Mouse (Mus musculus) heart, postnatal 0 days (tissue): ENCODE measurements around the gene Gm3164. TPM values are rescaled to one million over a fixed set of nuclear protein-coding genes. Genes with fewer than 3 reads are reported as not detected.
"Not testable (repeated sequence)": the region's sequence is repeated elsewhere in the genome, so short reads cannot be mapped to it uniquely, and the experiment has no call there.

ENCODE experiments used
- ATAC-seq: fragments of 200-750 bp; cut with Nextera tagmentation; 2 replicates; pipeline ENCODE4 v1.8.0; 2017; ENCODE audit warnings: low read depth, moderate number of reproducible peaks, moderate library complexity; ENCODE audit not compliant: insufficient read depth
- DNase-seq: peaks from one replicate; pipeline ENCODE4 v3.0.0-alpha.2; 2016; ENCODE audit warnings: low spot score
- H3K27ac ChIP-seq: fragments of 300-500 bp; sonication (generic); 2 replicates; pipeline ENCODE4 v1.5.1; 2014; ENCODE audit warnings: low read depth, mild to moderate bottlenecking
- H3K27me3 ChIP-seq: fragments of 300-500 bp; sonication (generic); 2 replicates; pipeline ENCODE4 v1.6.1; 2014; ENCODE audit warnings: low read length, mixed read lengths; ENCODE audit not compliant: control insufficient read depth, insufficient read depth
- H3K36me3 ChIP-seq: fragments of 300-500 bp; sonication (generic); replicated peaks from 2 replicates; pipeline ENCODE4 v1.6.1; 2014; ENCODE audit warnings: low read length, mixed read lengths; ENCODE audit not compliant: control insufficient read depth, insufficient read depth
- H3K4me1 ChIP-seq: fragments of 300-500 bp; sonication (generic); 2 replicates; pipeline ENCODE4 v1.6.1; 2014; ENCODE audit warnings: antibody characterized with exemption; ENCODE audit not compliant: control insufficient read depth, insufficient read depth
- H3K4me2 ChIP-seq: fragments of 300-500 bp; sonication (generic); 2 replicates; pipeline ENCODE4 v1.6.1; 2014; ENCODE audit warnings: low read depth, mild to moderate bottlenecking, low read length, moderate library complexity
- H3K4me3 ChIP-seq: fragments of 300-500 bp; sonication (generic); 2 replicates; pipeline ENCODE4 v1.5.1; 2014; ENCODE audit warnings: low read depth, low read length
- H3K9ac ChIP-seq: fragments of 300-500 bp; sonication (generic); replicated peaks from 2 replicates; pipeline ENCODE4 v1.6.1; 2014; ENCODE audit warnings: low read depth, low read length, mixed read lengths
- H3K9me3 ChIP-seq: fragments of 300-500 bp; sonication (generic); replicated peaks from 2 replicates; pipeline ENCODE4 v1.6.1; 2016; ENCODE audit warnings: low read length; ENCODE audit not compliant: control insufficient read depth
- WGBS: fragments of 180-500 bp; shearing (Covaris S2); extraction: QIAGEN DNeasy Blood & Tissue Kit; methylation state at CpG from one replicate; pipeline ENCODE4 v1.1.7; 2014; 5-methylcytosine and 5-hydroxymethylcytosine counted together
- polyA plus RNA-seq: library from polyadenylated mRNA; unstranded; fragments of >200 nt; fragmentation: Nextera tagmentation; extraction: Ambion mirVana; gene quantifications from 2 replicates; pipeline ENCODE4 v1.2.1, GENCODE M21; 2015
- total RNA-seq: library from RNA; depleted of rRNA; stranded (reverse); fragments of >200 nt; gene quantifications from 2 replicates; pipeline ENCODE4 v1.2.3, GENCODE M21; 2014; ENCODE audit warnings: low replicate concordance; rRNA removed

Gene Gm3164
- total and polyA plus RNA-seq, 2 experiments from 2014 or later = not detected

DNA sequence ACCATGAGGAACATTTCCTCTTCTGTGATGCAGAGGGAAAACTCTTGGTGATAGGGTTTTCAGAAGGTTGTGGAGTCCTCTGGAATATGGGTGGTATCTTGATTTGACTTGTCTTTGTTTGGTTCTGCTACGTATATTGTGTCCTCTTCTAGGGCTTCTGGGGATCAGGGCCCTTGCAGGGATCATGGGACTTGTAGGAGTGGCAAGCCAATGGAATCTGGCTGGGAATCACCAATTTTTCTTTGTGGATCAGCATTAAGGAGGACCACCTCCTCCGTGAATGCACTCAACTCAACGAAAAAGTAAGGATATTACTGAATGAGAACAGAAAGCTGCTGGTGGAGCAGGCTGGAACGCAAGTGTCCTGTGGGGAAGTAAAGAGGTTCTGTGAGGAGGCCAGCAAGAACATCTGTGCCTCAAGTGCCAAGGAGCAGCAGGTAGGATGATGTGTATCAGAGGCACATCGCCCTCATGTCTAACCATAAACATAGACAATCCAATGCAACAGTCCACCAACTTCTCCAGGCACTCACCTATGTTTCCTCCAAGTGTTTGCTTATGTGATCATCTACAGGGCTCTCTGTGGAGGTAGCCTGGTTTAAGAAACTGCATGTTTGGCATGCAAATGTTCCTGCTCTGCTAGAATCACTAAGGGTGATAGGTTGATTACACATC is 15.0 kb upstream of the Gm3164 start:
- ATAC-seq = not testable (repeated sequence)
- 76% methylated on average over 5 of the region's 5 CpGs for WGBS

DNA sequence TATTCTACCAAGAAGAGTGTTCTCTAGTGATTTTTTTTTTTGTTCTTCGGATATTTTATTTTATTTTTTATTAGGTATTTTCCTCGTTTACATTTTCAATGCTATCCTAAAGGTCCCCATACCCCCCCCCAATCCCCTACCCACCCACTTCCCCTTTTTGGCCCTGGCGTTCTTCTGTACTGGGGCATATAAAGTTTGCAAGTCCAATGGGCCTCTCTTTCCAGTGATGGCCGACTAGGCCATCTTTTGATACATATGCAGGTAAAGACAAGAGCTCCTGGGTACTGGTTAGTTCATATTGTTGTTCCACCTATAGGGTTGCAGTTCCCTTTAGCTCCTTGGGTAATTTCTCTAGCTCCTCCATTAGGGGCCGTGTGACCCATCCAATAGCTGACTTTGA is 14.0 kb upstream of the Gm3164 start:
- H3K4me1 ChIP-seq, H3K4me2 ChIP-seq, H3K9ac ChIP-seq, H3K4me3 ChIP-seq, H3K36me3 ChIP-seq, DNase-seq, ATAC-seq, H3K27me3 ChIP-seq, H3K9me3 ChIP-seq, H3K27ac ChIP-seq: not testable (repeated sequence)
- WGBS = 59% methylated on average over 5 of the region's 5 CpGs

More for the DNA sequence above, 15.0 kb upstream of the Gm3164 start:
- H3K27me3 ChIP-seq, H3K9ac ChIP-seq, DNase-seq, H3K27ac ChIP-seq, H3K9me3 ChIP-seq, H3K4me3 ChIP-seq, H3K36me3 ChIP-seq, H3K4me1 ChIP-seq, H3K4me2 ChIP-seq: not testable (repeated sequence)

DNA sequence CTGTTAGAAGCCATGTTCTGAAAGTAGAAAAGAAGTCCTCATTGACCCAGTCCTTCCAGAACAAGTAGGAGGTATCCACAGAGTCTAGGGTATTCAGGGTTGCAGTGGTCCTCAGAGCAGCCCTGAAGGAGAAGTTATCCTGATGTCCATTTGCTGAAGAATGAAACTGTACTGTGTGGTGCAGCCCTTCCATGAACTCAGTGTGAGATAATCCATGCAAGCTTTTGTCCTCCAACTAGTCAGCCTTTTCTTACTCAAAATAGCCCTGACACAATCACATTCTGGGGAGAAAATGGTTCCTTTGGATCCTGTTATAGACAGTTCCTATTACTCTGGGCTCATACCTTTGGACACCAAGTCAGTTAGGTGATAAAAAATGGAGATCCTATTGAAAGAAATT is 11.4 kb upstream of the Gm3164 start:
- ATAC-seq, H3K9me3 ChIP-seq, H3K27me3 ChIP-seq, H3K36me3 ChIP-seq, DNase-seq, H3K4me3 ChIP-seq, H3K4me2 ChIP-seq, H3K27ac ChIP-seq, H3K4me1 ChIP-seq, H3K9ac ChIP-seq: not testable (repeated sequence)

DNA sequence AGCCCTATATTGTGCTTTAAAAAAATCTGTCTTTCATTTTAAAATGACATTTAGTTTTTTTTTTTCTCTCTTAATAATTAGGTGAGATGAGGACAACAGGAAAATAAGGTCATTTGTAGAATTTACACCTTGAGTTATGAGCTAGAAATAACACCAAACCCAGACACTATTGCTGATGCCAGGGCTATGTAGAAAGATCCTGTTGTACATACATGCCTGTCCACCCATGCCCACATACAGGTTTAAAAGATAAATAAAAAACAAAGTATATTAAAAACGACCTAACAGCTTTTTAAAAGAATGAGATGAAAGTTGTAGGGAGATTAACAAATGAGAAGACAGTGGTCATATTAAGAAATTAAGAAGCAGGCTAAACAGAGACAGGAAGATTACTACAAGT is 5.3 kb upstream of the Gm3164 start:
- H3K9me3 ChIP-seq, H3K27me3 ChIP-seq, ATAC-seq, H3K4me1 ChIP-seq, H3K36me3 ChIP-seq, H3K4me2 ChIP-seq, H3K9ac ChIP-seq, DNase-seq, H3K4me3 ChIP-seq, H3K27ac ChIP-seq: not testable (repeated sequence)
- 25% methylated on average over 1 of the region's 1 CpGs for WGBS

DNA sequence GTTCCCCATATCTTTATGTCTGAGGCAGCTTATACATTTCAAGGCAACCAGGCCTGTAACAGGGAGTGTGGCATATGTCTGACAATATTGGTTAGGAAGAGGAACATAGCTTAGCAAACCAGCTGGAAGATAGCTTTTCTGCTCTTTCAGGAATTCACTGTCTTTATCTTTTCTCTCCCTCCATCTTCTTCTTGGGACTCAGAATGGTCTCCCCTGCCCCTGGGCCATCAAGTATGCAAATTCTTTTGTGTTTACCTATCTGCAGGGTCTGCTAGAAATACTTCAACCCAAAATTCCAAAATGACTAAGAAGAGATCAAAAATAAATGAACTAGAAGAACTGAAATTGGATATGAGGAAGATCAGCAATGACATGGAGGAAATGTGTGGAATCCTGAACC is 15.4 kb downstream of the Gm3164 start, which contains the start of gene Gm3173:
Gene Gm3173 (plus strand): TSS at position 301 of the 400 bp plus-strand sequence.
- not testable (repeated sequence) for H3K27ac ChIP-seq, H3K4me1 ChIP-seq, H3K36me3 ChIP-seq, H3K9me3 ChIP-seq, H3K27me3 ChIP-seq, H3K4me2 ChIP-seq, H3K9ac ChIP-seq, DNase-seq, ATAC-seq, H3K4me3 ChIP-seq

DNA sequence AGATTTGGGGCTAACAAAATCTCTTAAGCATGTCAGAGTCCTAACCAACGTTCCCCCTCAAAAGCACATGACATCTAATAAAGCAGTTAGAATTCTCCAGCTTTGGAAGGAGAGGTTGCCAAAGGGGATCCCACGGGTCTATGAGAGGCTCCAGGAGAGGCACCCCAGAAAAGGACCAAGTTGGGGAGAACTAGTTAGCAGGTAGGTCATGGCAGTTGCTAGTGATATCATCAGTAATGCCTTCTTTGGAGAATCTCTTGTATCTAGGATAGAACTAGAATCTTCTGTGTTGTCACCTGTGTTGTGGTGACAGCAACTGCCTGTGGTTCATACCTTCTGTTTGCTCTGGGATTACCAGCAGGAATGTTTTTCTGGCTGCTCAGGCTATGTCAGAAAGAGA is 66.2 kb downstream of the Gm3164 start, which contains the start of gene Gm3182:
Gene Gm3182 (plus strand): TSS at position 301 of the 400 bp plus-strand sequence.
- ATAC-seq, H3K4me3 ChIP-seq, H3K4me2 ChIP-seq, H3K36me3 ChIP-seq, H3K27ac ChIP-seq, H3K4me1 ChIP-seq, H3K9me3 ChIP-seq, H3K27me3 ChIP-seq, H3K9ac ChIP-seq, DNase-seq: not testable (repeated sequence)
- 67% methylated on average over 1 of the region's 2 CpGs for WGBS

Other genes starting within 250 kb of the Gm3164 start
- gene Gm2974, start 232.9 kb upstream of the Gm3164 start, total RNA-seq = not detected in 2 replicates
- not detected in 2 replicates for gene Gm2974, start 232.9 kb upstream of the Gm3164 start, polyA plus RNA-seq
- gene Gm3138, start 165.8 kb upstream of the Gm3164 start, total RNA-seq = not detected in 2 replicates
- not detected in 2 replicates for gene Gm3138, start 165.8 kb upstream of the Gm3164 start, polyA plus RNA-seq
- gene Gm3149, start 98.2 kb upstream of the Gm3164 start, total RNA-seq = not detected in 2 replicates
- gene Gm3149, start 98.2 kb upstream of the Gm3164 start, polyA plus RNA-seq = not detected in 2 replicates
- not detected in 2 replicates for gene 2610042L04Rik, start 80.7 kb upstream of the Gm3164 start, total RNA-seq
- gene 2610042L04Rik, start 80.7 kb upstream of the Gm3164 start, polyA plus RNA-seq = 0.07 TPM in 1 of 2 replicates, not detected in the other
- gene Gm3159, start 17.9 kb upstream of the Gm3164 start, total RNA-seq = not detected in 2 replicates
- not detected in 2 replicates for gene Gm3159, start 17.9 kb upstream of the Gm3164 start, polyA plus RNA-seq
- not detected in 2 replicates for gene Gm3173, start 15.5 kb downstream of the Gm3164 start, total RNA-seq
- gene Gm3173, start 15.5 kb downstream of the Gm3164 start, polyA plus RNA-seq = not detected in 2 replicates
- gene Gm3182, start 66.3 kb downstream of the Gm3164 start, total RNA-seq = not detected in 2 replicates
- not detected in 2 replicates for gene Gm3182, start 66.3 kb downstream of the Gm3164 start, polyA plus RNA-seq
- not detected in 2 replicates for gene Gm3047, start 140.0 kb downstream of the Gm3164 start, total RNA-seq
- gene Gm3047, start 140.0 kb downstream of the Gm3164 start, polyA plus RNA-seq = not detected in 2 replicates
- not detected in 2 replicates for gene Gm8159, start 216.9 kb downstream of the Gm3164 start, total RNA-seq
- not detected in 2 replicates for gene Gm8159, start 216.9 kb downstream of the Gm3164 start, polyA plus RNA-seq
- gene Gm3239, start 248.7 kb downstream of the Gm3164 start, total RNA-seq = not detected in 2 replicates
- gene Gm3239, start 248.7 kb downstream of the Gm3164 start, polyA plus RNA-seq = not detected in 2 replicates